Mouse (Mus musculus): ENCODE measurements around the gene Mrpl51. TPM values are rescaled to one million over a fixed set of nuclear protein-coding genes. Genes with fewer than 3 reads are reported as not detected.

Mrpl51 gene
- polyA plus RNA-seq, 1 experiment from 2014 or later, result 226 TPM

DNA sequence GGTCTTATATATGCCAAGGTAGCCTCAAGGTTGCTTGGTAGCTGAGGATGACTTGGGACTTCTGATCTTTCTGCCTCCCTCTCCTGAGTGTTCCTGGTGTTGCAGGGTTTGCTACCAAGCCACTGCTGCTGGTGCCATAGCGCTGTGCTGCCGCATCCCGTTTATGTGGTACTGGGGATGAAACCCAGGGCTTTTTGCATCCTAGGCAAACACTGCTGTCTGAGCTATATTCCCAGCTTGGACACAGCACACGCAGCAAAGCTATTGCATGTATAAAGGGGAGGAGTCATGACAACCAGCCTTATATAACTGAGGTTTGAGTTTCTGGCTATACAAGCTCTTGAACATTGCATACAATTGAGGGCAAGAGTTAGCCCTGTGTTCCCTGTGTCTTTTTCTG, 45.8 kb downstream of the Mrpl51 start:
- Histone ChIP-seq H3K9ac (ENCODE audit: low read depth, low read length) (no peak overlapping the region; the same call in 1 of the 2 replicates), H3K36me3 (ENCODE audit: control insufficient read depth, insufficient read depth, low read length) (no peaks in the 10 kb centered on the region), H3K4me3 (ENCODE audit: low read depth, low read length) (no peak overlapping the region), H3K4me1 (ENCODE audit: control insufficient read depth, insufficient read depth, low read length) (peaks cover 9% of the 10 kb centered on the region), H3K4me2 (no peak overlapping the region), H3K9me3 (replicated peaks; ENCODE audit: control insufficient read depth, low read length) (no peaks in the 10 kb centered on the region), H3K27ac (ENCODE audit: low read depth, low read length) (no peak overlapping the region), H3K27me3 (ENCODE audit: control insufficient read depth, insufficient read depth, low read length) (no peaks in the 10 kb centered on the region)
- ATAC-seq (replicated peaks; ENCODE audit: insufficient number of reproducible peaks, low FRiP score, low TSS enrichment), result no peak
- WGBS (ENCODE audit: insufficient replicate concordance), result 78% methylated on average over 4 of the region's 4 CpGs

GRCm38 (mm10) chr6:125238396-125238795, 46.8 kb downstream of the Mrpl51 start:
- Histone ChIP-seq H3K9me3 (replicated peaks; ENCODE audit: control insufficient read depth, low read length) (no peaks in the 10 kb centered on the region), H3K4me1 (ENCODE audit: control insufficient read depth, insufficient read depth, low read length) (peaks cover 9% of the 10 kb centered on the region), H3K4me3 (ENCODE audit: low read depth, low read length) (no peak overlapping the region), H3K36me3 (ENCODE audit: control insufficient read depth, insufficient read depth, low read length) (no peaks in the 10 kb centered on the region), H3K27ac (ENCODE audit: low read depth, low read length) (no peak overlapping the region), H3K4me2 (no peak overlapping the region), H3K27me3 (ENCODE audit: control insufficient read depth, insufficient read depth, low read length) (no peaks in the 10 kb centered on the region), H3K9ac (ENCODE audit: low read depth, low read length) (no peak overlapping the region)
- WGBS (ENCODE audit: insufficient replicate concordance), result 59% methylated on average over 6 of the region's 6 CpGs
- no peak for ATAC-seq (replicated peaks; ENCODE audit: insufficient number of reproducible peaks, low FRiP score, low TSS enrichment)

GRCm38 (mm10) chr6:125239547-125239946, 47.9 kb downstream of the Mrpl51 start:
- H3K9ac ChIP-seq (ENCODE audit: low read depth, low read length), result no peak overlapping the region
- no peaks in the 10 kb centered on the region for H3K27me3 ChIP-seq (ENCODE audit: control insufficient read depth, insufficient read depth, low read length)
- H3K27ac ChIP-seq (ENCODE audit: low read depth, low read length), result no peak overlapping the region
- no peaks in the 10 kb centered on the region for H3K9me3 ChIP-seq (replicated peaks; ENCODE audit: control insufficient read depth, low read length)
- 86% methylated on average over 5 of the region's 5 CpGs for WGBS (ENCODE audit: insufficient replicate concordance)
- H3K4me3 ChIP-seq (ENCODE audit: low read depth, low read length), result no peak overlapping the region
- H3K4me2 ChIP-seq, result no peak overlapping the region
- H3K36me3 ChIP-seq (ENCODE audit: control insufficient read depth, insufficient read depth, low read length), result no peaks in the 10 kb centered on the region
- peaks cover under 1% of the 10 kb centered on the region for H3K4me1 ChIP-seq (ENCODE audit: control insufficient read depth, insufficient read depth, low read length)
- ATAC-seq (replicated peaks; ENCODE audit: insufficient number of reproducible peaks, low FRiP score, low TSS enrichment), result no peak

GRCm38 (mm10) chr6:125240617-125241016, 49.0 kb downstream of the Mrpl51 start:
- Histone ChIP-seq H3K4me3 (ENCODE audit: low read depth, low read length) (no peak overlapping the region), H3K27ac (ENCODE audit: low read depth, low read length) (no peak overlapping the region), H3K4me2 (no peak overlapping the region), H3K9me3 (replicated peaks; ENCODE audit: control insufficient read depth, low read length) (no peaks in the 10 kb centered on the region), H3K36me3 (ENCODE audit: control insufficient read depth, insufficient read depth, low read length) (no peaks in the 10 kb centered on the region), H3K4me1 (ENCODE audit: control insufficient read depth, insufficient read depth, low read length) (no peaks in the 10 kb centered on the region), H3K9ac (ENCODE audit: low read depth, low read length) (no peak overlapping the region), H3K27me3 (ENCODE audit: control insufficient read depth, insufficient read depth, low read length) (no peaks in the 10 kb centered on the region)
- ATAC-seq (replicated peaks; ENCODE audit: insufficient number of reproducible peaks, low FRiP score, low TSS enrichment), result no peak
- WGBS (ENCODE audit: insufficient replicate concordance), result 84% methylated on average over 5 of the region's 5 CpGs

DNA sequence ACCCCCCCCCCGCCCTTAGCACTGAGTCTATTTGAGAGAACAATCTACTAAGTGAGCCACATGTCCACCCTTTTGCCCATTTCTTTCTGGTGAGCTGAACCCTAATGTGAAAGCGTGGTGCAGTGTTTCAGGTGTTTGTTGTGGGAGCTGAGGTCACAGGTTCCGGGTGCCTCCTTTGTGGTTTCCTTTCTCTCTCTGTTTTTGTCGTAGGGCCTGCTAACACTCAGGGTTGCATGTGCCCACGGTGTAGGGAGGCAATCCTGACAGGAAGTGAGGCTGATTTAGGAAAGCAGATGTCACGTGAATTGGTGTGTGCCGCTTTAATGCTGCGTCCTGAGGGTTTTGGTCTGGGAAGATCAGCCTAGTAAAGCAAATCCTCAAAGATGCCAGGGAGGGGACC, 50.0 kb downstream of the Mrpl51 start:
- Histone ChIP-seq H3K4me3 (ENCODE audit: low read depth, low read length) (no peak overlapping the region), H3K27me3 (ENCODE audit: control insufficient read depth, insufficient read depth, low read length) (no peaks in the 10 kb centered on the region), H3K27ac (ENCODE audit: low read depth, low read length) (no peak overlapping the region), H3K4me1 (ENCODE audit: control insufficient read depth, insufficient read depth, low read length) (no peaks in the 10 kb centered on the region), H3K36me3 (ENCODE audit: control insufficient read depth, insufficient read depth, low read length) (no peaks in the 10 kb centered on the region), H3K9me3 (replicated peaks; ENCODE audit: control insufficient read depth, low read length) (no peaks in the 10 kb centered on the region), H3K9ac (ENCODE audit: low read depth, low read length) (no peak overlapping the region), H3K4me2 (no peak overlapping the region)
- 73% methylated on average over 8 of the region's 8 CpGs for WGBS (ENCODE audit: insufficient replicate concordance)
- ATAC-seq (replicated peaks; ENCODE audit: insufficient number of reproducible peaks, low FRiP score, low TSS enrichment), result no peak

DNA sequence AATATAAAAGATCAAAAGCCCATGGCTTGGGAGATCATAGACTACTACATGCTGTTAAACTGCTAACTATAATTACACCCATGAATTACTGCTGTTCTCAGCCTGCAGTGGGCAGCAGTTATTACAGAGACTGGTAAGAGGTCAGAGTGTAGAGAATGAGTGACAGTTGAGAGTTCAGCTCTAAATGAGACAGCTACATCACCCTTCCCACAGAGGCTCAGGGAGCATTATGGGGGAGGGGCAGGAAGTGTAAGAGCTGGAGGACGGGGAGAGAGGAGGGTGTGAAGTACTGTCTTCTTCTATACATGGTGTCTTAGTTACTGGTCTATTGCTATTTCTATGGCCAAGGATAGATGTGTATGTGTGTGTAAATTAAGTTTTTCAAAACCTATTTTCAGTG, 53.0 kb downstream of the Mrpl51 start:
- WGBS (ENCODE audit: insufficient replicate concordance), result 24% methylated on average over 1 of the region's 1 CpGs
- ATAC-seq (replicated peaks; ENCODE audit: insufficient number of reproducible peaks, low FRiP score, low TSS enrichment), result no peak
- H3K4me3 ChIP-seq (ENCODE audit: low read depth, low read length), result no peak overlapping the region
- no peaks in the 10 kb centered on the region for H3K4me1 ChIP-seq (ENCODE audit: control insufficient read depth, insufficient read depth, low read length)
- H3K9me3 ChIP-seq (replicated peaks; ENCODE audit: control insufficient read depth, low read length), result no peaks in the 10 kb centered on the region
- H3K27ac ChIP-seq (ENCODE audit: low read depth, low read length), result no peak overlapping the region
- H3K9ac ChIP-seq (ENCODE audit: low read depth, low read length), result no peak overlapping the region
- H3K27me3 ChIP-seq (ENCODE audit: control insufficient read depth, insufficient read depth, low read length), result no peaks in the 10 kb centered on the region
- H3K36me3 ChIP-seq (ENCODE audit: control insufficient read depth, insufficient read depth, low read length), result no peaks in the 10 kb centered on the region
- H3K4me2 ChIP-seq, result no peak overlapping the region

Small RNA genes lying within 50 kb of the gene (microRNA-seq; reads per million reads assigned to microRNA genes)
- gene Mir3098 (ENCODE audit: borderline number of aligned reads) (0.47 reads per million), gene Mir8113 (ENCODE audit: borderline number of aligned reads) (not detected)

Other genes starting within 250 kb of the Mrpl51 start
- gene Cops7a, start 226.3 kb upstream of the Mrpl51 start, polyA plus RNA-seq (2014; fragmentation: Nextera tagmentation; extraction: Ambion mirVana), result 134 and 142 TPM in 2 replicates
- 0.41 TPM in 1 of 2 replicates, not detected in the other for gene Pianp, start 195.1 kb upstream of the Mrpl51 start, polyA plus RNA-seq (2014; fragmentation: Nextera tagmentation; extraction: Ambion mirVana)
- gene Zfp384, start 182.7 kb upstream of the Mrpl51 start, polyA plus RNA-seq (2014; fragmentation: Nextera tagmentation; extraction: Ambion mirVana), result 7.1 and 9.9 TPM in 2 replicates
- 66.6 and 80.5 TPM in 2 replicates for gene Ing4, start 152.0 kb upstream of the Mrpl51 start, polyA plus RNA-seq (2014; fragmentation: Nextera tagmentation; extraction: Ambion mirVana)
- 8.3 TPM in 2 replicates for gene Acrbp, start 142.1 kb upstream of the Mrpl51 start, polyA plus RNA-seq (2014; fragmentation: Nextera tagmentation; extraction: Ambion mirVana)
- gene Lpar5, start 123.9 kb upstream of the Mrpl51 start, polyA plus RNA-seq (2014; fragmentation: Nextera tagmentation; extraction: Ambion mirVana), result 0.27 TPM in 1 of 2 replicates, not detected in the other
- gene Chd4, start 95.8 kb upstream of the Mrpl51 start, polyA plus RNA-seq (2014; fragmentation: Nextera tagmentation; extraction: Ambion mirVana), result 64.4 and 67.8 TPM in 2 replicates
- gene Nop2, start 59.9 kb upstream of the Mrpl51 start, polyA plus RNA-seq (2014; fragmentation: Nextera tagmentation; extraction: Ambion mirVana), result 50.7 and 52.9 TPM in 2 replicates
- 6.7 and 11.0 TPM in 2 replicates for gene Iffo1, start 46.6 kb upstream of the Mrpl51 start, polyA plus RNA-seq (2014; fragmentation: Nextera tagmentation; extraction: Ambion mirVana)
- 4,443 and 4,472 TPM in 2 replicates for gene Gapdh, start 25.3 kb upstream of the Mrpl51 start, polyA plus RNA-seq (2014; fragmentation: Nextera tagmentation; extraction: Ambion mirVana)
- 82.3 and 84.0 TPM in 2 replicates for gene Ncapd2, start 100 bp upstream of the Mrpl51 start, polyA plus RNA-seq (2014; fragmentation: Nextera tagmentation; extraction: Ambion mirVana)
- 1.6 and 2.2 TPM in 2 replicates for gene Vamp1, start 23.8 kb downstream of the Mrpl51 start, polyA plus RNA-seq (2014; fragmentation: Nextera tagmentation; extraction: Ambion mirVana)
- 2.0 and 2.2 TPM in 2 replicates for gene Tapbpl, start 40.1 kb downstream of the Mrpl51 start, polyA plus RNA-seq (2014; fragmentation: Nextera tagmentation; extraction: Ambion mirVana)
- 1.2 and 1.4 TPM in 2 replicates for gene Cd27, start 45.2 kb downstream of the Mrpl51 start, polyA plus RNA-seq (2014; fragmentation: Nextera tagmentation; extraction: Ambion mirVana)
- 0.10 TPM in 1 of 2 replicates, not detected in the other for gene Tuba3a, start 94.2 kb downstream of the Mrpl51 start, polyA plus RNA-seq (2014; fragmentation: Nextera tagmentation; extraction: Ambion mirVana)
- gene Ltbr, start 122.1 kb downstream of the Mrpl51 start, polyA plus RNA-seq (2014; fragmentation: Nextera tagmentation; extraction: Ambion mirVana), result 35.0 and 40.7 TPM in 2 replicates
- 0.69 and 0.93 TPM in 2 replicates for gene Scnn1a, start 128.9 kb downstream of the Mrpl51 start, polyA plus RNA-seq (2014; fragmentation: Nextera tagmentation; extraction: Ambion mirVana)
- 33.3 and 37.0 TPM in 2 replicates for gene Tnfrsf1a, start 157.6 kb downstream of the Mrpl51 start, polyA plus RNA-seq (2014; fragmentation: Nextera tagmentation; extraction: Ambion mirVana)
- gene Plekhg6, start 189.0 kb downstream of the Mrpl51 start, polyA plus RNA-seq (2014; fragmentation: Nextera tagmentation; extraction: Ambion mirVana), result not detected in 2 replicates

Data from heart, embryonic 11.5 days (tissue).